ENCODE assay signal across 8 mouse cellular contexts in genomic region chr2:144458355-144458754, GRCm38 (mm10).
DNase-seq lines count a peak whose midpoint lies in the region; ATAC-seq and TF ChIP-seq lines count a peak whose summit lies in the region.

No protein-coding gene starts in this region.

- no peak for ATAC-seq in limb, embryonic 15.5 days (ENCODE audit: insufficient number of reproducible peaks, low FRiP score, low TSS enrichment, low read depth)
- ATAC-seq in stomach, embryonic 15.5 days (ENCODE audit: insufficient read depth, low FRiP score, low read depth) = no peak

- H3K36me3 ChIP-seq in testis, adult 2 months (ENCODE audit: control insufficient read depth, insufficient read depth, low read length) = no peaks in the 10 kb centered on the region
- H3K36me3 ChIP-seq in limb, embryonic 15.5 days = no peaks in the 10 kb centered on the region
- H3K36me3 ChIP-seq in stomach, embryonic 15.5 days = no peaks in the 10 kb centered on the region

- H3K4me2 ChIP-seq in limb, embryonic 15.5 days = peak overlapping the region; percentile 76
- peak overlapping the region; percentile 84 for H3K4me2 ChIP-seq in stomach, embryonic 15.5 days

- no peak for TF ChIP-seq POLR2A in testis, adult 2 months (IDR thresholded peaks at IDR 0.05; ENCODE audit: control insufficient read depth, low read depth, low read length)

- peak; percentile 13 to 14 for DNase-seq in cerebellum, postnatal 25 days
- no peak for DNase-seq in cerebellum, postnatal 4 days (ENCODE audit: low spot score in 2 of 2)
- DNase-seq in testis, postnatal 10 days (ENCODE audit: low spot score) = no peak
- no peak for DNase-seq in frontal cortex, postnatal 25 days (ENCODE audit: low spot score in 2 of 2)
- no peak for DNase-seq in cerebellum, postnatal 10 days

- H3K9me3 ChIP-seq in limb, embryonic 15.5 days = no peaks in the 10 kb centered on the region
- no peaks in the 10 kb centered on the region for H3K9me3 ChIP-seq in stomach, embryonic 15.5 days

- no peaks in the 10 kb centered on the region for H3K27me3 ChIP-seq in testis, adult 2 months (ENCODE audit: control insufficient read depth, insufficient read depth, low read length)
- H3K27me3 ChIP-seq in limb, embryonic 15.5 days = peaks cover 4% of the 10 kb centered on the region
- 0 out of 2 replicates have a peak, but pooled peaks cover 3% of the 10 kb centered on the region for H3K27me3 ChIP-seq in stomach, embryonic 15.5 days (replicated peaks)

- TF ChIP-seq CTCF in testis, adult 2 months (IDR thresholded peaks at IDR 0.05; ENCODE audit: control insufficient read depth, insufficient read depth, insufficient replicate concordance, low read depth, low read length) = no peak

- 69% methylated on average over 6 of the region's 6 CpGs for WGBS in limb, embryonic 15.5 days
- WGBS in stomach, embryonic 15.5 days = 73% methylated on average over 6 of the region's 6 CpGs

- no peak overlapping the region for H3K9ac ChIP-seq in limb, embryonic 15.5 days
- no peak overlapping the region for H3K9ac ChIP-seq in stomach, embryonic 15.5 days

- H3K27ac ChIP-seq in testis, adult 2 months (ENCODE audit: control insufficient read depth, insufficient read depth, low read depth, low read length) = peak overlapping the region; percentile 5; the same call in 1 of the 2 replicates
- H3K27ac ChIP-seq in limb, embryonic 15.5 days = no peak overlapping the region
- H3K27ac ChIP-seq in stomach, embryonic 15.5 days = no peak overlapping the region

- no peak overlapping the region; the same call in 1 of the 2 replicates for H3K4me3 ChIP-seq in testis, adult 2 months (ENCODE audit: control insufficient read depth, low read depth, low read length)
- H3K4me3 ChIP-seq in limb, embryonic 15.5 days = peak overlapping the region; percentile 61
- peak overlapping the region; percentile 62 for H3K4me3 ChIP-seq in stomach, embryonic 15.5 days (replicated peaks)

- H3K4me1 ChIP-seq in testis, adult 2 months (ENCODE audit: control insufficient read depth, insufficient read depth, low read length) = peaks cover 5% of the 10 kb centered on the region
- peaks cover 10% of the 10 kb centered on the region; the same call in 1 of the 2 replicates for H3K4me1 ChIP-seq in limb, embryonic 15.5 days
- H3K4me1 ChIP-seq in stomach, embryonic 15.5 days = no peaks in the 10 kb centered on the region

Comparison
In these comparisons a context has a peak if more than half of its experiments do, and no peak if none do; other contexts are left out.
1. DNase-seq: peak in cerebellum, postnatal 25 days (2 of 2); none in cerebellum, postnatal 4 days (0 of 2), testis, postnatal 10 days (single experiment), frontal cortex, postnatal 25 days (0 of 2) and cerebellum, postnatal 10 days (0 of 2).